Mouse (Mus musculus) layer of hippocampus, adult 18-20 months (tissue): ENCODE measurements around the gene Ahrr. TPM values are rescaled to one million over a fixed set of nuclear protein-coding genes. Genes with fewer than 3 reads are reported as not detected.

ENCODE experiments used
- DNase-seq, 2 experiments: peaks; one replicate each; pipeline ENCODE4 v3.0.0; 2022; ENCODE audit warnings: low spot score in 2 of 2
- long read RNA-seq: library from polyadenylated mRNA; stranded (forward); transcript quantifications from one replicate; pipeline ENCODE4 v2.0.0, GENCODE M21; 2021
- total RNA-seq, 2 experiments: library from RNA; stranded (reverse); gene quantifications; 2 replicates each; pipeline ENCODE4 v1.2.3; 2021

The Ahrr gene
- total RNA-seq = under 1 TPM; 0.50 to 0.58 TPM
- long read RNA-seq, partial matches to known transcripts = 0 of 1 reads
- long read RNA-seq, other reads (novel, unspliced or antisense) = 1 of 1 reads

GRCm38 (mm10) chr13:74292167-74292566 lies at the start of gene Ahrr:
Ahrr (minus strand) TSS chr13:74292331.
- DNase-seq = peak in 1 of 2 experiments; percentile 34

- peak in 1 of 2 experiments; percentile 38 for DNase-seq
Measured at GRCm38 (mm10) chr13:74341036-74341435, 48.9 kb upstream of the Ahrr start.

GRCm38 (mm10) chr13:74329321-74329720 lies 37.2 kb upstream of the Ahrr start:
- DNase-seq = no peak

- DNase-seq = peak; percentile 89 to 93
Measured at GRCm38 (mm10) chr13:74317170-74317849, 25.2 kb upstream of the Ahrr start, which contains the start of gene Pdcd6. Pdcd6 (minus strand) TSS chr13:74317580.

- no peak for DNase-seq
Measured at GRCm38 (mm10) chr13:74316789-74317169, 24.6 kb upstream of the Ahrr start.

- DNase-seq = no peak
Measured at GRCm38 (mm10) chr13:74316386-74316785, 24.3 kb upstream of the Ahrr start.

- DNase-seq = no peak
Measured at GRCm38 (mm10) chr13:74314616-74315015, 22.5 kb upstream of the Ahrr start.

- no peak for DNase-seq
Measured at GRCm38 (mm10) chr13:74305780-74306179, 13.6 kb upstream of the Ahrr start.

GRCm38 (mm10) chr13:74305380-74305779 lies 13.2 kb upstream of the Ahrr start:
- DNase-seq = no peak

GRCm38 (mm10) chr13:74302050-74303037 lies 10.2 kb upstream of the Ahrr start:
- DNase-seq = no peak

GRCm38 (mm10) chr13:74301607-74301984 lies 9.5 kb upstream of the Ahrr start:
- DNase-seq = no peak

GRCm38 (mm10) chr13:74300925-74301606 lies 8.9 kb upstream of the Ahrr start:
- DNase-seq = peak; percentile 61 to 87

GRCm38 (mm10) chr13:74296376-74296775 lies 4.2 kb upstream of the Ahrr start:
- no peak for DNase-seq

- DNase-seq = no peak
Measured at GRCm38 (mm10) chr13:74289646-74290045, 2.5 kb downstream of the Ahrr start.

- no peak for DNase-seq
Measured at GRCm38 (mm10) chr13:74282299-74282698, 9.8 kb downstream of the Ahrr start.

- no peak for DNase-seq
Measured at GRCm38 (mm10) chr13:74275726-74276125, 16.4 kb downstream of the Ahrr start.

- peak; percentile 20 to 34 for DNase-seq
Measured at GRCm38 (mm10) chr13:74260231-74260992, 31.7 kb downstream of the Ahrr start.

GRCm38 (mm10) chr13:74259460-74260230 lies 32.5 kb downstream of the Ahrr start:
- DNase-seq = peak; percentile 22 to 30

- DNase-seq = no peak
Measured at GRCm38 (mm10) chr13:74246494-74246893, 45.6 kb downstream of the Ahrr start.

GRCm38 (mm10) chr13:74245899-74246231 lies 46.3 kb downstream of the Ahrr start:
- no peak for DNase-seq
